Mouse (Mus musculus): ENCODE measurements around the gene Rnf144a. TPM values are rescaled to one million over a fixed set of nuclear protein-coding genes. Genes with fewer than 3 reads are reported as not detected.

Rnf144a gene
- total and polyA plus RNA-seq, 3 experiments = not detected

- no peak for DNase-seq (ENCODE audit: low read depth, low spot score)
- H3K27me3 ChIP-seq (ENCODE audit: control insufficient read depth in 1 of 2, insufficient read depth in 2 of 2, low read length in 2 of 2) = no peaks in the 10 kb centered on the region
Observed at GRCm38 (mm10) chr12:26359241-26359640, 55.8 kb downstream of the Rnf144a start.

GRCm38 (mm10) chr12:26357246-26357645, 57.8 kb downstream of the Rnf144a start:
- no peak overlapping the region for H3K9ac ChIP-seq (ENCODE audit: control insufficient read depth, low read depth, low read length, poor library complexity, severe bottlenecking)
- H3K79me2 ChIP-seq (ENCODE audit: control insufficient read depth, insufficient read depth, low read length, poor library complexity) = no peaks in the 10 kb centered on the region
- H3K27me3 ChIP-seq (ENCODE audit: control insufficient read depth in 1 of 2, insufficient read depth in 2 of 2, low read length in 2 of 2) = no peaks in the 10 kb centered on the region
- H3K36me3 ChIP-seq (ENCODE audit: control insufficient read depth in 1 of 2, insufficient read depth in 2 of 2, low read length in 2 of 2) = no peaks in the 10 kb centered on the region
- no peak overlapping the region for H3K27ac ChIP-seq (ENCODE audit: control insufficient read depth, low read depth, low read length)
- no peak for DNase-seq (ENCODE audit: low read depth, low spot score)
- no peak overlapping the region for H3K4me3 ChIP-seq (ENCODE audit: control insufficient read depth in 1 of 2, insufficient read depth in 1 of 2, low read depth in 2 of 2, low read length in 2 of 2)
- TF ChIP-seq HCFC1 (IDR thresholded peaks at IDR 0.05; ENCODE audit: low read depth, low read length) = no peak
- no peak for TF ChIP-seq ETS1 (IDR thresholded peaks at IDR 0.05; ENCODE audit: low read depth, low read length)
- TF ChIP-seq GATA1 (IDR thresholded peaks at IDR 0.05; ENCODE audit: low read depth, low read length) = no peak
- no peak for TF ChIP-seq POLR2AphosphoS5 (IDR thresholded peaks at IDR 0.05; ENCODE audit: borderline replicate concordance, low read depth, low read length)
- no peak for TF ChIP-seq MYB (IDR thresholded peaks at IDR 0.05; ENCODE audit: low read depth, low read length)
- no peak for TF ChIP-seq JUND (IDR thresholded peaks at IDR 0.05; ENCODE audit: low read depth, low read length)
- TF ChIP-seq GABPA (IDR thresholded peaks at IDR 0.05; ENCODE audit: low read depth, low read length) = no peak
- TF ChIP-seq BHLHE40 (IDR thresholded peaks at IDR 0.05; ENCODE audit: borderline replicate concordance, low read depth, low read length) = no peak
- TF ChIP-seq CHD1 (IDR thresholded peaks at IDR 0.05; ENCODE audit: low read depth, low read length) = no peak
- no peak for TF ChIP-seq KAT2A (conservative IDR thresholded peaks at IDR 0.05; ENCODE audit: low read depth, low read length)
- no peak for TF ChIP-seq EP300 (IDR thresholded peaks at IDR 0.05; ENCODE audit: low read depth in 1 of 2, low read length in 2 of 2)
- no peak for TF ChIP-seq TCF12 (IDR thresholded peaks at IDR 0.05; ENCODE audit: low read depth, low read length)
- no peaks in the 10 kb centered on the region for H3K9me3 ChIP-seq (replicated peaks; ENCODE audit: insufficient read depth, low read length)
- no peaks in the 10 kb centered on the region for H3K4me1 ChIP-seq (ENCODE audit: control insufficient read depth in 1 of 2, insufficient read depth in 2 of 2, low read length in 2 of 2)

More at GRCm38 (mm10) chr12:26359241-26359640, 55.8 kb downstream of the Rnf144a start:
- no peak for TF ChIP-seq BHLHE40 (IDR thresholded peaks at IDR 0.05; ENCODE audit: borderline replicate concordance, low read depth, low read length)
- no peak for TF ChIP-seq CTCF (IDR thresholded peaks at IDR 0.05 in 2 of 3, conservative IDR thresholded peaks at IDR 0.05 in 1 of 3; ENCODE audit: control insufficient read depth in 1 of 3, insufficient read depth in 1 of 3, low read depth in 2 of 3, low read length in 3 of 3, poor library complexity in 1 of 3, severe bottlenecking in 1 of 3)
- TF ChIP-seq ELF1 (IDR thresholded peaks at IDR 0.05; ENCODE audit: low read depth, low read length) = no peak
- no peak for TF ChIP-seq ETS1 (IDR thresholded peaks at IDR 0.05; ENCODE audit: low read depth, low read length)
- no peak for TF ChIP-seq MYB (IDR thresholded peaks at IDR 0.05; ENCODE audit: low read depth, low read length)
- no peak for TF ChIP-seq HCFC1 (IDR thresholded peaks at IDR 0.05; ENCODE audit: low read depth, low read length)
- TF ChIP-seq CHD1 (IDR thresholded peaks at IDR 0.05; ENCODE audit: low read depth, low read length) = no peak
- no peak for TF ChIP-seq NELFE (IDR thresholded peaks at IDR 0.05; ENCODE audit: low read depth, low read length)
- TF ChIP-seq POLR2AphosphoS2 (IDR thresholded peaks at IDR 0.05; ENCODE audit: low read length) = no peak
- no peak for TF ChIP-seq MYC (IDR thresholded peaks at IDR 0.05; ENCODE audit: low read depth, low read length)
- no peak for TF ChIP-seq ZMIZ1 (IDR thresholded peaks at IDR 0.05; ENCODE audit: low read depth, low read length)
- TF ChIP-seq SMC3 (IDR thresholded peaks at IDR 0.05; ENCODE audit: low read depth, low read length) = no peak
- TF ChIP-seq RAD21 (IDR thresholded peaks at IDR 0.05; ENCODE audit: low read depth, low read length) = no peak
- no peak for TF ChIP-seq TAL1 (IDR thresholded peaks at IDR 0.05; ENCODE audit: low read length)
- no peak for TF ChIP-seq MEF2A (IDR thresholded peaks at IDR 0.05; ENCODE audit: extremely low read depth, insufficient replicate concordance, low read depth, low read length, poor library complexity, severe bottlenecking)
- TF ChIP-seq ZC3H11A (IDR thresholded peaks at IDR 0.05; ENCODE audit: low read depth, low read length) = no peak
- no peak for TF ChIP-seq POLR2AphosphoS5 (IDR thresholded peaks at IDR 0.05; ENCODE audit: borderline replicate concordance, low read depth, low read length)
- H3K79me2 ChIP-seq (ENCODE audit: control insufficient read depth, insufficient read depth, low read length, poor library complexity) = no peaks in the 10 kb centered on the region
- H3K4me1 ChIP-seq (ENCODE audit: control insufficient read depth in 1 of 2, insufficient read depth in 2 of 2, low read length in 2 of 2) = no peaks in the 10 kb centered on the region
- no peaks in the 10 kb centered on the region for H3K36me3 ChIP-seq (ENCODE audit: control insufficient read depth in 1 of 2, insufficient read depth in 2 of 2, low read length in 2 of 2)
- no peaks in the 10 kb centered on the region for H3K9me3 ChIP-seq (replicated peaks; ENCODE audit: insufficient read depth, low read length)
- H3K9ac ChIP-seq (ENCODE audit: control insufficient read depth, low read depth, low read length, poor library complexity, severe bottlenecking) = no peak overlapping the region
- H3K4me3 ChIP-seq (ENCODE audit: control insufficient read depth in 1 of 2, insufficient read depth in 1 of 2, low read depth in 2 of 2, low read length in 2 of 2) = no peak overlapping the region
- no peak overlapping the region for H3K27ac ChIP-seq (ENCODE audit: control insufficient read depth, low read depth, low read length)

All from MEL (cell line).